Mouse (Mus musculus) MEL (cell line): ENCODE data around the gene Gtpbp1. TPM values are rescaled to one million over a fixed set of nuclear protein-coding genes. Genes with fewer than 3 reads are reported as not detected.

Source experiments
- DNase-seq: peaks from one replicate; pipeline ENCODE4 v3.0.0; 2011; ENCODE audit warnings: low read depth, low spot score
- H3K27ac ChIP-seq: 2 replicates; pipeline ENCODE4 v1.5.1; 2012; ENCODE audit warnings: low read depth, mild to moderate bottlenecking, control low read depth, low read length, moderate library complexity; ENCODE audit not compliant: control insufficient read depth
- H3K27me3 ChIP-seq, 2 experiments: fragments of 150-350 bp in 1 of 2; sonication (generic) in 1 of 2; 2 replicates each; pipeline ENCODE4 v1.6.1; 2012; ENCODE audit warnings: low read length in 2 of 2, mild to moderate bottlenecking in 2 of 2, improper control_type of control experiment in 1 of 2, moderate library complexity in 1 of 2; ENCODE audit not compliant: insufficient read depth in 2 of 2, control insufficient read depth in 1 of 2
- H3K36me3 ChIP-seq, 2 experiments: 2 replicates each; pipeline ENCODE4 v1.6.1; 2012 to 2014; ENCODE audit warnings: low read length in 2 of 2, improper control_type of control experiment in 1 of 2, inconsistent platforms in 1 of 2, mild to moderate bottlenecking in 1 of 2; ENCODE audit not compliant: insufficient read depth in 2 of 2, control insufficient read depth in 1 of 2
- H3K4me1 ChIP-seq, 2 experiments: fragments of 150-350 bp in 1 of 2; sonication (generic) in 1 of 2; 2 replicates each; pipeline ENCODE4 v1.6.1; 2012; ENCODE audit warnings: low read length in 2 of 2, improper control_type of control experiment in 1 of 2, mild to moderate bottlenecking in 1 of 2; ENCODE audit not compliant: insufficient read depth in 2 of 2, control insufficient read depth in 1 of 2
- H3K4me3 ChIP-seq, 2 experiments: fragments of 150-350 bp in 1 of 2; sonication (generic) in 1 of 2; 2 replicates each; pipeline ENCODE4 v1.5.1; 2012; ENCODE audit warnings: low read depth in 2 of 2, low read length in 2 of 2, mild to moderate bottlenecking in 2 of 2, moderate library complexity in 2 of 2, control low read depth in 1 of 2, improper control_type of control experiment in 1 of 2; ENCODE audit not compliant: control insufficient read depth in 1 of 2, insufficient read depth in 1 of 2
- H3K79me2 ChIP-seq: 2 replicates; pipeline ENCODE4 v1.6.1; 2012; ENCODE audit warnings: mild to moderate bottlenecking, low read length, moderate library complexity; ENCODE audit not compliant: control insufficient read depth, poor library complexity, insufficient read depth
- H3K9ac ChIP-seq: 2 replicates; pipeline ENCODE4 v1.6.1; 2012; ENCODE audit warnings: low read depth, mild to moderate bottlenecking, control low read depth, low read length, moderate library complexity; ENCODE audit not compliant: control insufficient read depth, poor library complexity, severe bottlenecking
- H3K9me3 ChIP-seq: fragments of 150-350 bp; sonication (generic); replicated peaks from 2 replicates; pipeline ENCODE4 v1.6.1; 2012; ENCODE audit warnings: mild to moderate bottlenecking, low read length, improper control_type of control experiment, moderate library complexity; ENCODE audit not compliant: insufficient read depth
- BHLHE40 ChIP-seq: IDR thresholded peaks from 2 replicates; pipeline ENCODE4 v1.6.1; 2012; ENCODE audit warnings: low read depth, mild to moderate bottlenecking, inconsistent platforms, low read length, improper control_type of control experiment, borderline replicate concordance
- CHD1 ChIP-seq: IDR thresholded peaks from 2 replicates; pipeline ENCODE4 v1.6.1; 2012; ENCODE audit warnings: low read depth, mild to moderate bottlenecking, inconsistent platforms, low read length, improper control_type of control experiment
- CHD2 ChIP-seq: IDR thresholded peaks from 2 replicates; pipeline ENCODE4 v1.6.1; 2011; ENCODE audit warnings: low read length, improper control_type of control experiment
- CTCF ChIP-seq, 3 experiments: IDR thresholded peaks in 2 of 3; conservative IDR thresholded peaks in 1 of 3; 2 replicates each; pipeline ENCODE4 v1.5.1; 2011 to 2012; ENCODE audit warnings: low read length in 3 of 3, low read depth in 2 of 3, mild to moderate bottlenecking in 2 of 3, improper control_type of control experiment in 1 of 3, inconsistent platforms in 1 of 3, mixed read lengths in 1 of 3, moderate library complexity in 1 of 3; ENCODE audit not compliant: control insufficient read depth in 1 of 3, insufficient read depth in 1 of 3, poor library complexity in 1 of 3, severe bottlenecking in 1 of 3
- E2F4 ChIP-seq: IDR thresholded peaks from 2 replicates; pipeline ENCODE4 v1.6.1; 2011; ENCODE audit warnings: low read depth, low read length, improper control_type of control experiment, borderline replicate concordance
- ELF1 ChIP-seq: IDR thresholded peaks from 2 replicates; pipeline ENCODE4 v1.6.1; 2014; ENCODE audit warnings: low read depth, mild to moderate bottlenecking, inconsistent platforms, low read length, improper control_type of control experiment, moderate library complexity
- EP300 ChIP-seq, 2 experiments: IDR thresholded peaks; 2 replicates each; pipeline ENCODE4 v1.6.1; 2011; ENCODE audit warnings: improper control_type of control experiment in 2 of 2, low read length in 2 of 2, low read depth in 1 of 2, mild to moderate bottlenecking in 1 of 2
- ETS1 ChIP-seq: IDR thresholded peaks from 2 replicates; pipeline ENCODE4 v1.6.1; 2012; ENCODE audit warnings: low read depth, mild to moderate bottlenecking, inconsistent platforms, low read length, improper control_type of control experiment, moderate library complexity
- GATA1 ChIP-seq: IDR thresholded peaks from 2 replicates; pipeline ENCODE4 v1.6.1; 2011; ENCODE audit warnings: low read depth, low read length, improper control_type of control experiment
- JUND ChIP-seq: IDR thresholded peaks from 2 replicates; pipeline ENCODE4 v1.6.1; 2011; ENCODE audit warnings: low read depth, mild to moderate bottlenecking, improper control_type of control experiment, low read length
- KAT2A ChIP-seq: conservative IDR thresholded peaks from 2 replicates; pipeline ENCODE4 v1.6.1; 2012; ENCODE audit warnings: low read depth, low read length, improper control_type of control experiment, inconsistent platforms
- MAZ ChIP-seq: IDR thresholded peaks from 2 replicates; pipeline ENCODE4 v1.6.1; 2012; ENCODE audit warnings: low read depth, mild to moderate bottlenecking, inconsistent platforms, low read length, improper control_type of control experiment
- MYB ChIP-seq: IDR thresholded peaks from 2 replicates; pipeline ENCODE4 v1.6.1; 2011; ENCODE audit warnings: mild to moderate bottlenecking, low read depth, low read length, improper control_type of control experiment
- NELFE ChIP-seq: IDR thresholded peaks from 2 replicates; pipeline ENCODE4 v1.6.1; 2011; ENCODE audit warnings: low read depth, low read length, improper control_type of control experiment
- NRF1 ChIP-seq: IDR thresholded peaks from 2 replicates; pipeline ENCODE4 v1.6.1; 2014; ENCODE audit warnings: low read depth, mild to moderate bottlenecking, inconsistent platforms, low read length, improper control_type of control experiment, moderate library complexity; ENCODE audit not compliant: poor library complexity, insufficient read depth, severe bottlenecking
- POLR2A ChIP-seq, 2 experiments: IDR thresholded peaks; 2 replicates each; pipeline ENCODE4 v1.6.1; 2011 to 2012; ENCODE audit warnings: low read length in 2 of 2, mild to moderate bottlenecking in 2 of 2, control low read depth in 1 of 2, improper control_type of control experiment in 1 of 2, low read depth in 1 of 2, moderate library complexity in 1 of 2; ENCODE audit not compliant: control insufficient read depth in 1 of 2, insufficient read depth in 1 of 2, poor library complexity in 1 of 2
- POLR2AphosphoS2 ChIP-seq: IDR thresholded peaks from 2 replicates; pipeline ENCODE4 v1.6.1; 2011; ENCODE audit warnings: low read length, improper control_type of control experiment
- POLR2AphosphoS5 ChIP-seq: IDR thresholded peaks from 2 replicates; pipeline ENCODE4 v1.6.1; 2012; ENCODE audit warnings: low read depth, borderline replicate concordance, mild to moderate bottlenecking, inconsistent platforms, low read length, moderate library complexity, mixed read lengths
- RAD21 ChIP-seq: IDR thresholded peaks from 2 replicates; pipeline ENCODE4 v1.6.1; 2011; ENCODE audit warnings: mild to moderate bottlenecking, low read depth, low read length, improper control_type of control experiment
- RCOR1 ChIP-seq: IDR thresholded peaks from 2 replicates; pipeline ENCODE4 v1.6.1; 2012; ENCODE audit warnings: low read depth, mild to moderate bottlenecking, inconsistent platforms, low read length, improper control_type of control experiment
- SMC3 ChIP-seq: IDR thresholded peaks from 2 replicates; pipeline ENCODE4 v1.6.1; 2011; ENCODE audit warnings: low read depth, low read length, improper control_type of control experiment
- TAL1 ChIP-seq: IDR thresholded peaks from 2 replicates; pipeline ENCODE4 v1.6.1; 2012; ENCODE audit warnings: mild to moderate bottlenecking, inconsistent platforms, low read length, moderate library complexity, mixed read lengths
- TBP ChIP-seq: IDR thresholded peaks from 2 replicates; pipeline ENCODE4 v1.8.0; 2011; ENCODE audit warnings: low read depth, low read length, improper control_type of control experiment
- UBTF ChIP-seq: IDR thresholded peaks from 2 replicates; pipeline ENCODE4 v1.6.1; 2012; ENCODE audit warnings: low read depth, mild to moderate bottlenecking, inconsistent platforms, low read length, improper control_type of control experiment, moderate library complexity, borderline replicate concordance; ENCODE audit not compliant: insufficient read depth
- USF1 ChIP-seq: IDR thresholded peaks from 2 replicates; pipeline ENCODE4 v1.6.1; 2014; ENCODE audit warnings: low read depth, mild to moderate bottlenecking, inconsistent platforms, low read length, improper control_type of control experiment, moderate library complexity
- ZC3H11A ChIP-seq: IDR thresholded peaks from 2 replicates; pipeline ENCODE4 v1.6.1; 2012; ENCODE audit warnings: low read depth, mild to moderate bottlenecking, inconsistent platforms, low read length, improper control_type of control experiment
- ZNF384 ChIP-seq: IDR thresholded peaks from 2 replicates; pipeline ENCODE4 v1.6.1; 2012; ENCODE audit warnings: low read depth, mild to moderate bottlenecking, inconsistent platforms, low read length, improper control_type of control experiment
- polyA plus RNA-seq, 2 experiments: library from polyadenylated mRNA; stranded (reverse) in 1 of 2; unstranded in 1 of 2; fragments of >175 nt in 1 of 2; fragments of >200 nt in 1 of 2; gene quantifications; 2 replicates each; pipeline versions ENCODE4 v1.2.1 to v1.2.4; 2012; ENCODE audit warnings: low replicate concordance in 2 of 2, low read depth in 1 of 2; ENCODE audit not compliant: insufficient read length in 2 of 2, insufficient read depth in 1 of 2, missing spikeins in 1 of 2
- total RNA-seq: library from RNA; depleted of rRNA; stranded (reverse); fragments of 300-350 nt; gene quantifications from 2 replicates; pipeline ENCODE4 v1.2.3, GENCODE M21; 2012

The Gtpbp1 gene
- total and polyA plus RNA-seq, 3 experiments = 50.3 to 92.2 TPM; not detected in 1

DNA sequence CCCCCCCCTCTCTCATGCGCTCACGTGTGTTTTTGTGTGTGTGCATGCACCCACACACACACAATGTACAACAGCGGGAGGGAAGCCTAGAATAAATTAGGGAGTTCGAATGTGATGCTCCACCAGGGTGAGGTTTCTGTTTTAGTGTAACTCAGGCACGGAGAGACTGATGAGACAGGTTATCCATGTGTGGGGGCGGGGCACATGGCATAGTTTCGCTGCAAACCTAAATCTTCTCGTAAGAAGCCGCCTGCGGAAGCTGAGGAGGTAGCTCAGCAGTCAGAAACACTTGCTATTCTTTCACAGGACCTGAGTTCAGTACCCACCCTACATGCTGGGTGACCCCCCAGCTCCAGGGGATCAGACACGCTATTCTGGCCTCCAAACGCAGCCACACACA is 42.5 kb upstream of the Gtpbp1 start:
- Histone ChIP-seq H3K9me3 (no peaks in the 10 kb centered on the region), H3K4me1 (peaks cover 0 to 2% of the 10 kb centered on the region in 2 experiments; a peak in 1 of 4 replicates), H3K9ac (no peak overlapping the region), H3K27me3 (no peaks in the 10 kb centered on the region), H3K27ac (no peak overlapping the region), H3K79me2 (no peaks in the 10 kb centered on the region), H3K36me3 (no peaks in the 10 kb centered on the region), H3K4me3 (no peak overlapping the region)
- TF ChIP-seq POLR2A (IDR thresholded peaks at IDR 0.05; ENCODE audit: control insufficient read depth in 1 of 2, insufficient read depth in 1 of 2, low read depth in 1 of 2, low read length in 2 of 2, poor library complexity in 1 of 2) = no peak
- TF ChIP-seq POLR2AphosphoS2 = no peak
- no peak for TF ChIP-seq CHD2
- TF ChIP-seq JUND = no peak
- no peak for DNase-seq

DNA sequence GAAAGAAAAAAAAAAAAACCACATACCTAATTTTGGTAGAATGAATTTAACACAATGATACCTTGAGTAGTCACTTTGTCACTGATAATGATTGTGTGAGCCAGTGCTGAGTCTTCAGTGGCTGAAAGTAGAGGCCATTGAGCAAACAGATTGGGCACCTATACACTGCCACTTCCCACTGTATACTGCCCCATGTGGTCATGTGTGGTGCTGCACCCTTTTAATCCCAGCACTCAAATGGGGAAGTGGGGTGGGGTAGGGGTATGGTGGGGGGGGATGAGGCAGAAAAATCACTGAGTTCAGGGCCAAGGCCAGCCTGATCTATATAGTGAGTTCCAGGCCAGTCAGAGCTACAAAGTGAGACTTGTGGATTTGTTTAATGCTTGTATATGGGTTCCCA is 40.1 kb upstream of the Gtpbp1 start:
- Histone ChIP-seq H3K79me2 (no peaks in the 10 kb centered on the region), H3K9ac (no peak overlapping the region), H3K4me3 (no peak overlapping the region), H3K9me3 (no peaks in the 10 kb centered on the region), H3K27ac (no peak overlapping the region), H3K27me3 (no peaks in the 10 kb centered on the region), H3K4me1 (no peaks in the 10 kb centered on the region), H3K36me3 (no peaks in the 10 kb centered on the region)
- DNase-seq = peak; percentile 74
- TF ChIP-seq POLR2AphosphoS5 (no peak), ZC3H11A (no peak), NELFE (no peak), KAT2A (no peak), JUND (no peak), E2F4 (no peak), RAD21 (peak; percentile 37), SMC3 (peak; percentile 24; the same call in 1 of the 2 replicates), TAL1 (no peak), RCOR1 (no peak), EP300 (IDR thresholded peaks at IDR 0.05; ENCODE audit: low read depth in 1 of 2, low read length in 2 of 2) (no peak), POLR2A (IDR thresholded peaks at IDR 0.05; ENCODE audit: control insufficient read depth in 1 of 2, insufficient read depth in 1 of 2, low read depth in 1 of 2, low read length in 2 of 2, poor library complexity in 1 of 2) (no peak), CTCF (IDR thresholded peaks at IDR 0.05 in 2 of 3, conservative IDR thresholded peaks at IDR 0.05 in 1 of 3; ENCODE audit: control insufficient read depth in 1 of 3, insufficient read depth in 1 of 3, low read depth in 2 of 3, low read length in 3 of 3, poor library complexity in 1 of 3, severe bottlenecking in 1 of 3) (peak; percentile 73 to 85 (median 77)), USF1 (no peak), ETS1 (no peak), GATA1 (no peak), ELF1 (no peak), MYB (no peak), MAZ (no peak), UBTF (no peak), TBP (no peak), ZNF384 (no peak), NRF1 (no peak), BHLHE40 (no peak), CHD1 (no peak)
